Comparison of ENCODE assay signal across 22 mouse cellular contexts in genomic region chr10:20880251-20880650, GRCm38 (mm10).
A peak's percentile ranks its signal among the peaks of the same experiment; 100 is the strongest.
DNase-seq lines count a peak whose midpoint lies in the region; ATAC-seq lines count a peak whose summit lies in the region.
"Had no signal": no experiment of that assay in that cellular context is flagged by ENCODE, and none has a peak within 500 bp of the region (broad histone marks: within the 10 kb centered on the region; RNA-seq: fewer than 3 reads in every experiment).

No protein-coding gene starts in this region.

- no peak for ATAC-seq in frontal cortex, adult (ENCODE audit: low TSS enrichment)
- ATAC-seq: forebrain, embryonic 16.5 days; hindbrain, postnatal 0 days; intestine, embryonic 16.5 days; midbrain, embryonic 15.5 days had no signal

- DNase-seq in gastrocnemius, postnatal 25 days = peak; percentile 14
- DNase-seq in gastrocnemius, postnatal 4 days (ENCODE audit: low spot score in 2 of 2) = no peak
- peak; percentile 12 for DNase-seq in thymus, postnatal 14 days
- no peak for DNase-seq in thymus, adult 18-20 months
- DNase-seq in induced T-regulatory cell, adult 2 months (ENCODE audit: low read depth) = peak; percentile 9
- peak; percentile 16 for DNase-seq in skeletal muscle tissue, adult 2 months (ENCODE audit: low read depth, low spot score)
- no peak for DNase-seq in adipocyte (ENCODE audit: low spot score)
- DNase-seq: adrenal gland, postnatal 10 days; B cell, adult 2 months; cerebellum, adult 8-10 months; cerebellum, postnatal 36 days; kidney, adult 9 months; kidney, postnatal 14 days; lung, embryonic 14.5 days; lung, postnatal 14 days; right cerebral cortex, adult 18-20 months; right cerebral cortex, postnatal 4 days had no signal

Comparison
In these comparisons a context has a peak if more than half of its experiments do, and no peak if none do; other contexts are left out.
1. DNase-seq: peak in gastrocnemius, postnatal 25 days (single experiment), thymus, postnatal 14 days (single experiment), induced T-regulatory cell, adult 2 months (single experiment) and skeletal muscle tissue, adult 2 months (single experiment); none in gastrocnemius, postnatal 4 days (0 of 2), thymus, adult 18-20 months (0 of 2) and adipocyte (single experiment).